Mouse (Mus musculus) heart, embryonic 13.5 days (tissue): Measurements from ENCODE around the gene Kctd10. TPM values are rescaled to one million over a fixed set of nuclear protein-coding genes. Genes with fewer than 3 reads are reported as not detected.

Experiments
- ATAC-seq: fragments of 200-750 bp; cut with Nextera tagmentation; 2 replicates; pipeline ENCODE4 v1.8.0; 2017; ENCODE audit warnings: moderate TSS enrichment; ENCODE audit not compliant: insufficient number of reproducible peaks, low FRiP score, low TSS enrichment; ENCODE audit errors: extremely low read depth
- H3K27ac ChIP-seq: fragments of 300-500 bp; sonication (generic); replicated peaks from 2 replicates; pipeline ENCODE4 v1.5.1; 2015; ENCODE audit warnings: moderate library complexity, mild to moderate bottlenecking, inconsistent platforms
- H3K27me3 ChIP-seq: fragments of 300-500 bp; sonication (generic); replicated peaks from 2 replicates; pipeline ENCODE4 v1.6.1; 2015; ENCODE audit warnings: mild to moderate bottlenecking, inconsistent platforms
- H3K36me3 ChIP-seq: fragments of 300-500 bp; sonication (generic); 2 replicates; pipeline ENCODE4 v1.6.1; 2015; ENCODE audit warnings: mild to moderate bottlenecking, inconsistent platforms
- H3K4me1 ChIP-seq: fragments of 300-500 bp; sonication (generic); 2 replicates; pipeline ENCODE4 v1.6.1; 2015; ENCODE audit warnings: inconsistent platforms
- H3K4me2 ChIP-seq: fragments of 300-500 bp; sonication (generic); 2 replicates; pipeline ENCODE4 v1.6.1; 2015; ENCODE audit warnings: inconsistent platforms, mild to moderate bottlenecking, moderate library complexity
- H3K4me3 ChIP-seq: fragments of 300-500 bp; sonication (generic); 2 replicates; pipeline ENCODE4 v1.5.1; 2015; ENCODE audit warnings: moderate library complexity, mild to moderate bottlenecking, inconsistent platforms
- H3K9ac ChIP-seq: fragments of 300-500 bp; sonication (generic); 2 replicates; pipeline ENCODE4 v1.6.1; 2015; ENCODE audit warnings: inconsistent platforms, mild to moderate bottlenecking, moderate library complexity
- H3K9me3 ChIP-seq: fragments of 300-500 bp; sonication (generic); 2 replicates; pipeline ENCODE4 v1.6.1; 2016; ENCODE audit warnings: inconsistent platforms
- WGBS: fragments of 180-500 bp; shearing (Covaris S2); methylation state at CpG from one replicate; pipeline ENCODE4 v1.1.7; 2015; ENCODE audit warnings: mixed read lengths; 5-methylcytosine and 5-hydroxymethylcytosine counted together
- polyA plus RNA-seq: library from polyadenylated mRNA; unstranded; fragments of >200 nt; fragmentation: Nextera tagmentation; extraction: Ambion mirVana; gene quantifications from 2 replicates; pipeline ENCODE4 v1.2.1, GENCODE M21; 2015

The Kctd10 gene
- polyA plus RNA-seq, 1 experiment from 2014 or later: 87.9 TPM

GRCm38 (mm10) chr5:114368121-114368520, 12.2 kb downstream of the Kctd10 start:
- Histone ChIP-seq H3K4me3 (no peak overlapping the region), H3K36me3 (peaks cover 99% of the 10 kb centered on the region), H3K4me2 (no peak overlapping the region), H3K27me3 (no peaks in the 10 kb centered on the region), H3K27ac (no peak overlapping the region), H3K9ac (no peak overlapping the region), H3K4me1 (peaks cover 57% of the 10 kb centered on the region), H3K9me3 (no peaks in the 10 kb centered on the region)
- WGBS: 83% methylated on average over 14 of the region's 14 CpGs
- ATAC-seq: no peak

DNA sequence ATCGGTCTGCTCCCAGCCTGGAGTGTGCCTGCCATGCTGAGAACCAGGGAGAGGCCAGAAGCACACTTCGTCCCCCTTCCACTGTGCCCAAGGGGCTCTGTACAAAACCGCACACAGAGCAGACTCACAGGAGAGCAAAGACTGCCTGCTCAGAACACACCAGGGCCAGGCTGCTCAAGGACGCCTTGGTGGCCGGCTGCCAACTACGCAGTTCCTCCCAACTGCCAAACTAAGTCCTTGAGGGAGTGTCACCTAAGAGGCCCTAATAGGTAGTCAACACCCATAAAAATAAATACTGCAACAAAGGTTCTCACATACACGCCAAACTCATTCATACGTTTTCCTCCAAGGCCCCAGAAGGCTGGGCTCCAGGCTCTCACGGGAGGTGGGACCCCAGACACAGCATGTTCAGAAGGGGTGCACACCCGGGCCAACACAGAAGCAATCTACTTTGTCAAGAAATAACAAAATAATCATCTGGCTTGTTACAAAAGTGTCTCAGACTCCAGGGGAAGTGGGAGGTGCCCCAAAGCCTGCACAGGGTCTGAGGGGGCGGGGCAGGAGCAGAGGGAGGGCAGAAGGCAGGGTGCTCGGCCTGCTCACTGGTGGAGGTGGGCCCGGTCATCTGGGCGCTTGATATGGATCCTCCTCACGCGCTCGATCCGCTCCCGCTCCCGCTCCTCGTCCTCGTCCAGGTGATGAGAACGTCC, 15.1 kb downstream of the Kctd10 start:
- WGBS: 80% methylated on average over 23 of the region's 23 CpGs
- Histone ChIP-seq H3K9me3 (no peaks in the 10 kb centered on the region), H3K4me3 (no peak overlapping the region), H3K27me3 (no peaks in the 10 kb centered on the region), H3K4me2 (no peak overlapping the region), H3K9ac (0 out of 2 replicates have a peak overlapping the region, but pooled peaks have one; percentile 28), H3K36me3 (peaks cover 98% of the 10 kb centered on the region), H3K27ac (peak overlapping the region; percentile 39; the same call in 1 of the 2 replicates), H3K4me1 (peaks cover 28% of the 10 kb centered on the region)
- no peak for ATAC-seq

DNA sequence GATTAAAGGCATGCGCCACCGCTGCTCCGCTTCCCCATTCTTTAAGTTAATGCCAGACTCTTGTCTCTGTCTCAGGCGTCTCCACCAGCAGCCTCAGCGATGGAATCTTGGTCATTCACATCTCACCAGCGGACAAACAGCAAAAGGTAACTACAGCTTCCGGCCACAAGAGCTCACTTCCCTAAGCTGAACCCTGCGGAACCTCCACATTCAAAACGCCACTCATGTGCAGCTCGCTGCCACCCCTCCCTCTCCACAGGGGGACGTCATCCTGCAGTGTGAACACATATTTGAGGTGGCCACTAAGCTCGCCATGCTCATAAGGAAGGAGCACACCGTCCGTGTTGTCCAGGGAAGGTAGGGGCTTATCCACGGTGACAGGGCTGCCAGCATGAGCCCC, 19.3 kb downstream of the Kctd10 start:
- WGBS: 78% methylated on average over 15 of the region's 15 CpGs
- Histone ChIP-seq H3K27me3 (no peaks in the 10 kb centered on the region), H3K4me3 (no peak overlapping the region), H3K4me1 (peaks cover 29% of the 10 kb centered on the region), H3K9me3 (no peaks in the 10 kb centered on the region), H3K9ac (no peak overlapping the region), H3K27ac (no peak overlapping the region), H3K4me2 (no peak overlapping the region), H3K36me3 (peaks cover 59% of the 10 kb centered on the region)
- ATAC-seq: no peak

DNA sequence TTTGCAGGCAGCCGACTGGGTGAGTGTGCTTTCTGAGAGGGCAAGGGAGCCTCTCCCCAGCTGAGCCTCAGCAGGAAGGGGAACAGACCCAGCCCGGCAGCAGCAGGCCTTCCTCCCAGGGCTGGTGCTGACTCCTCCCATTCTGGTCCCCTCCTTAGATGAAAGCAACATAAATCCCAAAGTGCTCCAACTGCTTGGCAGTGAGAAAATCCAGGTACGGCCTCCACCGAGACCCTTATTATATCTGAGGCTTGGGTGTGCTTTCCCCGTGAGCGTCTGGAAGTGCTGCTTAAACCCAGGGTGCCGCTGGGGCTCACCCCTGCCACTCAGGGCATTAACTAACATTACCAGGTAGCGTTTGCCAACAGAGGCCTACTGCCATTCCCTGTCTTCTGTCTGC, 20.7 kb downstream of the Kctd10 start:
- no peak overlapping the region for H3K4me3 ChIP-seq
- 63% methylated on average over 8 of the region's 8 CpGs for WGBS
- no peaks in the 10 kb centered on the region for H3K9me3 ChIP-seq
- peaks cover 15% of the 10 kb centered on the region for H3K4me1 ChIP-seq
- no peak for ATAC-seq
- no peak overlapping the region for H3K27ac ChIP-seq
- no peak overlapping the region for H3K9ac ChIP-seq
- H3K36me3 ChIP-seq: peaks cover 45% of the 10 kb centered on the region
- H3K4me2 ChIP-seq: no peak overlapping the region
- no peaks in the 10 kb centered on the region for H3K27me3 ChIP-seq

GRCm38 (mm10) chr5:114358833-114359232, 21.5 kb downstream of the Kctd10 start:
- no peak overlapping the region for H3K9ac ChIP-seq
- H3K4me2 ChIP-seq: no peak overlapping the region
- H3K27ac ChIP-seq: no peak overlapping the region
- no peak for ATAC-seq
- H3K27me3 ChIP-seq: no peaks in the 10 kb centered on the region
- WGBS: 83% methylated on average over 10 of the region's 10 CpGs
- H3K4me1 ChIP-seq: peaks cover 15% of the 10 kb centered on the region
- H3K9me3 ChIP-seq: no peaks in the 10 kb centered on the region
- peaks cover 38% of the 10 kb centered on the region for H3K36me3 ChIP-seq
- no peak overlapping the region for H3K4me3 ChIP-seq

DNA sequence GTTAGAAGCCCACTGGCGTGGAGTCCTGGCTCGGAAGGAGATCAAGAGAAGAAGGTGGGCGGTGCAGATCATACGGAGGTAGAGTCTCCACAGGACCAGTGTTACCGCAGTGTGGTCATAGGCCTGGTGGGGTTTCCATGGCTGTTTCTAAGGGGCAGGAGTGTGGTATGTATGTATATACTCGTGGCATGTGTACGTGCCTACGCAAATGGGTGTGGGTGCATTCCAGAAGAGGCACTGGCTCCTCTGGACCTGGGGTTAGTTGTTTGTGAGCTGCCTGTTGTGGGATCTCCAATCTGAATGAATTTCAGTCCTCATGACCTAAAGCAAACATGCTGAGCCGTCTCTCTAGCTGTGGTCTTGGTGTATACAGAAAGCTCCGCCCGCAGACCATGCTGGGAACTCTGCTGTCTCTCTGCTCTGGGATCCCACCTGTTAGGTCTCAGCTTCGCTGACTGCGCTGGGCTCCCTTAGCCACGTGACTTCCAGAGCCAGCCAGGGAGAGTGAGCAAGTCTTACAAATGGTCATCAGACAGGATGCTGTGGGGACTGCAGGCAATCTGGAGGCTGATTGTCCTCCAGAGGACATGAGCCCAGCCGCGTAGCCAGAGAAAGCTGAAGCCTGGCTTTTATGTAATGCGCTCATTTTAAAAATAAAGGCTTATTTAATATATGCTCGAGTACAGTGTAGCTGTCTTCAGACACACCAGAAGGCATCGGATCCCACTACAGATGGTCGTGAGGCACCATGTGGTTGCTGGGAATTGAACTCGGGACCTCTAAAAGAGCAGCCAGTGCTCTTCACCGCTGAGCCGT, 23.2 kb downstream of the Kctd10 start:
- Histone ChIP-seq H3K9me3 (no peaks in the 10 kb centered on the region), H3K4me2 (peak overlapping the region; percentile 57), H3K4me1 (peaks cover 15% of the 10 kb centered on the region), H3K36me3 (peaks cover 21% of the 10 kb centered on the region), H3K4me3 (peak overlapping the region; percentile 26), H3K27ac (peak overlapping the region; percentile 75), H3K9ac (peak overlapping the region; percentile 60), H3K27me3 (0 out of 2 replicates have a peak, but pooled peaks cover 2% of the 10 kb centered on the region)
- WGBS: 43% methylated on average over 23 of the region's 23 CpGs
- ATAC-seq: peak; percentile 49; the same call in 1 of the 2 replicates

DNA sequence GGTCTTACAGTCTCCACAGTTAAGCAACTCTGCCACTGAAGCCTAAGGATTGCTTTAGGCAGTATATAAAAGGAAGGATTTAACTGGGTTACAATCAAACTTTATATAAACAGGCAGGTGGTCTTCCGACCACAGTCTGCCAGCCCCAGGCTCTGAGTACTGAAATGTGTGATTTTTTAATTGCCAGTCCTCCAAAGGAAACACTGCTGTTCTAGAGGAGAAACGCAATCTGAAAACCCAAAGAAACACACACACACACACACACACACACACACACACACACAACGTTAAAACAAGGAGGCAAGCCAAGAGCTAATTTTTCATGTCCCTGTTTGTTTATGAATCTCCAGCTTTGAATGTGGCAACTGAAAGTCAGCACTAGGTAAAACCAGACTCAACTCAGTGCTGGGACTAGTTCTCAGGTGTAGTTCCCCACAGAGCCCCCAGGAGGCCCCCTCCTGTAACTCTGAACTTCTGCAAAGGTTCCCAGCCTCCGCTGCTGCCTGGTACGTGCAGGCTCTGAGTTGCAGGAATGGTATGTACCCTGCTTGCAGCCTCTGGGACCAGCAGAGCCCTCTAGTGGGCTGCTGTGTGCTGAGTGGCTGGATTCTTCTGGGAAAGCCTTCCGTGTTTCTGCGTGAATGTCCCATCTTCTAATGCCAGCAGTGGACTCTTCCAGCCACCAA, 23.9 kb downstream of the Kctd10 start:
- Histone ChIP-seq H3K4me3 (peak overlapping the region; percentile 26), H3K4me1 (peaks cover 15% of the 10 kb centered on the region), H3K9ac (peak overlapping the region; percentile 60), H3K27me3 (0 out of 2 replicates have a peak, but pooled peaks cover 4% of the 10 kb centered on the region), H3K4me2 (peak overlapping the region; percentile 57), H3K27ac (peak overlapping the region; percentile 75), H3K36me3 (peaks cover 13% of the 10 kb centered on the region), H3K9me3 (no peaks in the 10 kb centered on the region)
- ATAC-seq: peak; percentile 70
- WGBS: 27% methylated on average over 7 of the region's 7 CpGs

DNA sequence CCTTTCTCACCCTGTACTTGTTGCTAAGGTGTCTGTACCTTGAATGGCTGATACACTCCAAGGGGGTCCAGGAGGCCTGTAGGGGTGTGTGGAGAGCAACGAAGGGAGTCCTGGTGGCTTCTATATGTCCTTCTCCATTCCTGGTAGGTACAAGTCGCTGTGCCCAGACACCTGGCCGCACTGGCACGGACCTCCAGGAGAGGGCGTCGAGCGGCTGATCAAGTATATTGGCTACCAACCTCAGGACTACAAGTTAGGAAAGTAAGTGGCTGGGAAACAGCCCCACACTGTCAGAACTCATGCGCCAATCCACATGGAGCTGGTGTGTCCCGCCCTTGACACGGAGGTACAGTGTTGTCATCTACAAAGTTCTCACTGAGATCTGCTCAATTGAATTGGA, 28.8 kb downstream of the Kctd10 start:
- ATAC-seq: no peak
- H3K4me1 ChIP-seq: peaks cover 4% of the 10 kb centered on the region
- no peak overlapping the region for H3K27ac ChIP-seq
- no peaks in the 10 kb centered on the region for H3K36me3 ChIP-seq
- H3K9ac ChIP-seq: no peak overlapping the region
- no peak overlapping the region for H3K4me3 ChIP-seq
- no peak overlapping the region for H3K4me2 ChIP-seq
- H3K27me3 ChIP-seq: peaks cover 25% of the 10 kb centered on the region
- H3K9me3 ChIP-seq: no peaks in the 10 kb centered on the region
- 53% methylated on average over 10 of the region's 10 CpGs for WGBS

DNA sequence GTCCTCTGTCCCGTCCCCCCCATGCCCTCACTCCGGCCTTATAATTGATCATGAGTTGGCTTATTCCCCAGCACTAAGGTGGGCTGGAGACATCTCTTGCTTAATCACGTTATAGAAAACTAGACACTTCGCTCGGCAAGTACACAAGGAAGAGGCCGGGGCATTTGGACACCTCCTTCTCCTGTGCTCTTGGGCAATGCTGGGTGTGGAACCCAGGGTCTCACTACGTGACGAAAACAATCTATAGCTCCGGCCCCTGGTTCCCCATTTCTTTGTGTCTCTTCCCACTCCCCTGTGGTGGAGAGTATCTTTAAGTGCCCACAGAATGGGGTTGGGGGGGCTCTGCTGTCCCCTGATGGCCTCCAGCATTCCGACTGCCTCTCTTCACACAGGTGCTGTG, 33.3 kb downstream of the Kctd10 start:
- no peaks in the 10 kb centered on the region for H3K4me1 ChIP-seq
- 78% methylated on average over 10 of the region's 10 CpGs for WGBS
- H3K9ac ChIP-seq: peak overlapping the region; percentile 20; the same call in 1 of the 2 replicates
- no peaks in the 10 kb centered on the region for H3K36me3 ChIP-seq
- H3K9me3 ChIP-seq: no peaks in the 10 kb centered on the region
- ATAC-seq: no peak
- H3K27ac ChIP-seq: no peak overlapping the region
- H3K4me3 ChIP-seq: no peak overlapping the region
- peaks cover 22% of the 10 kb centered on the region for H3K27me3 ChIP-seq
- H3K4me2 ChIP-seq: no peak overlapping the region

DNA sequence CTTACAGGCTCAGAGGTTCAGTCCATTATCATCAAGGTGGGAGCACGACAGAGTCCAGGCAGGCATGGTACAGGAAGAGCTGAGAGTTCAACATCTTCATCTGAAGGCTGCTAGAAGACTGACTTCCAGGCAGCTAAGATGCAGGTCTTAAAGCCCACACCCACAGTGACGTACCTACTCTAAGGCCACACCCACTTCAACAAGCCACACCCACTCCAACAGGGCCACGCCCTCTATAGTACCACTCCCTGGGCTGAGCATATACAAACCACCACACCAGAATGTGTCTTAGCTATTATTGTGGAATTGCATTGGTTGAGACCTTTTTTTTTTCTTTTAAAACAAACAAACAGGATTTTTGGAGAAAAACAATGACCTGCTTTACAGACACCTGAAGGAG, 34.8 kb downstream of the Kctd10 start:
- Histone ChIP-seq H3K9ac (no peak overlapping the region), H3K4me3 (no peak overlapping the region), H3K4me1 (no peaks in the 10 kb centered on the region), H3K36me3 (no peaks in the 10 kb centered on the region), H3K27ac (no peak overlapping the region), H3K9me3 (no peaks in the 10 kb centered on the region), H3K4me2 (no peak overlapping the region), H3K27me3 (peaks cover 25% of the 10 kb centered on the region)
- no peak for ATAC-seq
- WGBS: 45% methylated on average over 3 of the region's 3 CpGs

DNA sequence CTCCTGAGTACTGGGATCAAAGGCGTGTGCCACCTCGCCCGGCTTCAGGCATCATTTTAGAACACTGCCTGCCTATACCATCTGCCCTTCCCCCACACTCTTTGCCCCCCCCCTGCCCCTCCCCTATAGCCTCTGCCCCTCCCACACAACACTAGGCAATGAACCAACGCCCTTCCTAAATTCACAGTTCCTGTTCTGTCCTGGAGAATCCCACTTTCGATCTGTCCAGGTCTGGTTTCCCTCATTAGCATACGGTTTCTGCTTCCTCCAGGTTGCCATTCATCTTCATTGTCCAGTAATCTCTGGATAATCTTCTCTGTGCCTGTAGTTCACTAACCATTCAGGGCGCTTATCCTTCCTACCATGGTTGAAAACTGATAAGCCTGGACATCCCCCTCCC, 36.7 kb downstream of the Kctd10 start:
- no peak overlapping the region for H3K27ac ChIP-seq
- H3K9me3 ChIP-seq: no peaks in the 10 kb centered on the region
- H3K9ac ChIP-seq: no peak overlapping the region
- H3K4me1 ChIP-seq: no peaks in the 10 kb centered on the region
- H3K36me3 ChIP-seq: no peaks in the 10 kb centered on the region
- no peak for ATAC-seq
- WGBS: 78% methylated on average over 7 of the region's 7 CpGs
- H3K4me2 ChIP-seq: no peak overlapping the region
- H3K27me3 ChIP-seq: peaks cover 21% of the 10 kb centered on the region
- H3K4me3 ChIP-seq: no peak overlapping the region
